Mouse (Mus musculus): ENCODE measurements at regions not wholly inside any gene's neighbourhood (a gene's known extent, or its start where the extent isn't known, plus 50 kb on each side); places are given as distances from the start of the nearest gene placed in this dataset.

GRCm38 (mm10) chr19:32975303-32975702, 218.0 kb downstream of the Pten start:
- TF ChIP-seq ZNF384 (IDR thresholded peaks at IDR 0.05; ENCODE audit: low read depth, low read length) (peak; percentile 66), MAFK (IDR thresholded peaks at IDR 0.05; ENCODE audit: insufficient read depth, low read depth, low read length) (no peak)
- in situ Hi-C loops (cut with MboI; ENCODE audit: low sequenced_read_pairs in 2 of 2, unreplicated experiment in 2 of 2): no loop called here
- Histone ChIP-seq H3K36me3 (ENCODE audit: control insufficient read depth, insufficient read depth, low read length, poor library complexity, severe bottlenecking) (no peaks in the 10 kb centered on the region), H3K27ac (ENCODE audit: insufficient read depth, low read depth, low read length, poor library complexity, severe bottlenecking) (no peak overlapping the region), H3K4me1 (ENCODE audit: control insufficient read depth in 2 of 2, insufficient read depth in 2 of 2, low read length in 2 of 2, poor library complexity in 1 of 2) (peaks cover 0 to 7% of the 10 kb centered on the region in 2 experiments; a peak in 1 of 4 replicates), H3K4me3 (ENCODE audit: insufficient read depth in 1 of 2, low read depth in 1 of 2, low read length in 2 of 2, poor library complexity in 1 of 2, severe bottlenecking in 1 of 2) (no peak overlapping the region), H3K9ac (ENCODE audit: insufficient read depth, low read depth, low read length, poor library complexity, severe bottlenecking) (no peak overlapping the region), H3K9me3 (ENCODE audit: control insufficient read depth, insufficient read depth, low read depth, low read length) (no peaks in the 10 kb centered on the region)
- no peak for DNase-seq (ENCODE audit: low read depth, low spot score)

GRCm38 (mm10) chr19:32976507-32976906, 219.2 kb downstream of the Pten start:
- in situ Hi-C loops (cut with MboI; ENCODE audit: low sequenced_read_pairs in 2 of 2, unreplicated experiment in 2 of 2): no loop called here
- peaks cover 0 to 7% of the 10 kb centered on the region in 2 experiments; a peak in 1 of 4 replicates for H3K4me1 ChIP-seq (ENCODE audit: control insufficient read depth in 2 of 2, insufficient read depth in 2 of 2, low read length in 2 of 2, poor library complexity in 1 of 2)
- no peak overlapping the region for H3K27ac ChIP-seq (ENCODE audit: insufficient read depth, low read depth, low read length, poor library complexity, severe bottlenecking)
- no peak for DNase-seq (ENCODE audit: low read depth, low spot score)
- no peak overlapping the region for H3K9ac ChIP-seq (ENCODE audit: insufficient read depth, low read depth, low read length, poor library complexity, severe bottlenecking)
- no peak overlapping the region for H3K4me3 ChIP-seq (ENCODE audit: insufficient read depth in 1 of 2, low read depth in 1 of 2, low read length in 2 of 2, poor library complexity in 1 of 2, severe bottlenecking in 1 of 2)
- no peaks in the 10 kb centered on the region for H3K9me3 ChIP-seq (ENCODE audit: control insufficient read depth, insufficient read depth, low read depth, low read length)
- H3K36me3 ChIP-seq (ENCODE audit: control insufficient read depth, insufficient read depth, low read length, poor library complexity, severe bottlenecking): no peaks in the 10 kb centered on the region
- TF ChIP-seq ZC3H11A (IDR thresholded peaks at IDR 0.05; ENCODE audit: borderline replicate concordance, low read depth, low read length) (no peak), ZNF384 (IDR thresholded peaks at IDR 0.05; ENCODE audit: low read depth, low read length) (no peak), CHD2 (IDR thresholded peaks at IDR 0.05; ENCODE audit: low read depth, low read length) (no peak), MAFK (IDR thresholded peaks at IDR 0.05; ENCODE audit: insufficient read depth, low read depth, low read length) (no peak), HCFC1 (IDR thresholded peaks at IDR 0.05; ENCODE audit: borderline replicate concordance, insufficient read depth, low read length) (no peak)

- in situ Hi-C loops (cut with MboI; ENCODE audit: low sequenced_read_pairs in 2 of 2, unreplicated experiment in 2 of 2): no loop called here
- Histone ChIP-seq H3K4me1 (ENCODE audit: control insufficient read depth in 2 of 2, insufficient read depth in 2 of 2, low read length in 2 of 2, poor library complexity in 1 of 2) (peaks cover 0 to 7% of the 10 kb centered on the region in 2 experiments; a peak in 1 of 4 replicates), H3K4me3 (ENCODE audit: insufficient read depth in 1 of 2, low read depth in 1 of 2, low read length in 2 of 2, poor library complexity in 1 of 2, severe bottlenecking in 1 of 2) (no peak overlapping the region), H3K9ac (ENCODE audit: insufficient read depth, low read depth, low read length, poor library complexity, severe bottlenecking) (no peak overlapping the region), H3K27ac (ENCODE audit: insufficient read depth, low read depth, low read length, poor library complexity, severe bottlenecking) (no peak overlapping the region), H3K36me3 (ENCODE audit: control insufficient read depth, insufficient read depth, low read length, poor library complexity, severe bottlenecking) (no peaks in the 10 kb centered on the region), H3K9me3 (ENCODE audit: control insufficient read depth, insufficient read depth, low read depth, low read length) (no peaks in the 10 kb centered on the region)
- TF ChIP-seq CHD2 (IDR thresholded peaks at IDR 0.05; ENCODE audit: low read depth, low read length) (no peak), HCFC1 (IDR thresholded peaks at IDR 0.05; ENCODE audit: borderline replicate concordance, insufficient read depth, low read length) (no peak), MAFK (IDR thresholded peaks at IDR 0.05; ENCODE audit: insufficient read depth, low read depth, low read length) (no peak), ZNF384 (IDR thresholded peaks at IDR 0.05; ENCODE audit: low read depth, low read length) (no peak), ZC3H11A (IDR thresholded peaks at IDR 0.05; ENCODE audit: borderline replicate concordance, low read depth, low read length) (no peak)
- no peak for DNase-seq (ENCODE audit: low read depth, low spot score)
These were observed 220.9 kb downstream of the Pten start for GRCm38 (mm10) chr19:32978037-32978745.

GRCm38 (mm10) chr19:32980142-32980541, 222.8 kb downstream of the Pten start:
- H3K9me3 ChIP-seq (ENCODE audit: control insufficient read depth, insufficient read depth, low read depth, low read length): no peaks in the 10 kb centered on the region
- H3K4me1 ChIP-seq (ENCODE audit: control insufficient read depth in 2 of 2, insufficient read depth in 2 of 2, low read length in 2 of 2, poor library complexity in 1 of 2): 0 out of 4 replicates have a peak, but pooled peaks cover 0 to 2% of the 10 kb centered on the region in 2 experiments
- in situ Hi-C loops (cut with MboI; ENCODE audit: low sequenced_read_pairs in 2 of 2, unreplicated experiment in 2 of 2): no loop called here
- H3K36me3 ChIP-seq (ENCODE audit: control insufficient read depth, insufficient read depth, low read length, poor library complexity, severe bottlenecking): no peaks in the 10 kb centered on the region
- TF ChIP-seq ZNF384 (IDR thresholded peaks at IDR 0.05; ENCODE audit: low read depth, low read length) (no peak), ZC3H11A (IDR thresholded peaks at IDR 0.05; ENCODE audit: borderline replicate concordance, low read depth, low read length) (no peak), HCFC1 (IDR thresholded peaks at IDR 0.05; ENCODE audit: borderline replicate concordance, insufficient read depth, low read length) (no peak), CHD2 (IDR thresholded peaks at IDR 0.05; ENCODE audit: low read depth, low read length) (no peak), MAFK (IDR thresholded peaks at IDR 0.05; ENCODE audit: insufficient read depth, low read depth, low read length) (no peak)
- DNase-seq (ENCODE audit: low read depth, low spot score): no peak
- no peak overlapping the region for H3K4me3 ChIP-seq (ENCODE audit: insufficient read depth in 1 of 2, low read depth in 1 of 2, low read length in 2 of 2, poor library complexity in 1 of 2, severe bottlenecking in 1 of 2)
- H3K9ac ChIP-seq (ENCODE audit: insufficient read depth, low read depth, low read length, poor library complexity, severe bottlenecking): no peak overlapping the region
- H3K27ac ChIP-seq (ENCODE audit: insufficient read depth, low read depth, low read length, poor library complexity, severe bottlenecking): no peak overlapping the region

Measured in ES-E14 (cell line).